Mouse (Mus musculus): ENCODE measurements around the gene Zdhhc14.

DNA sequence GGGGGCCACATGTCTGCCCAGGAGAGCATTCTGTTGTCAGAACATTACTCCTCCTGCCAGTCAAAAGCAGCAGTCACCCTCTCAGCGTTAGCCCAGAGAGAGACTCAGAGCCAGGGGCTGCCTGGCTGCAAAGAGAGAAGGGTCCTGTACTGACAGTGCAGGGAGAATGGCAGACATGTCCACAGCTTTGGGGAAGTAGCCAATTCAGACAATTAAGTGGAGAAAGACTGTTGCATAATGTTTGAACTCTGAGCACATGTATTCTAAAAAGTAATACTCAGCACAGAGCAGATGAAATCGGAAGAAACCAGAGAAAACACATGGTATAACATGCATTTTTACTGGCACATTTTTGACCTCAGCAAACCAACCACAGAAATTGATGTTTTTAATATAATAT lies 292.9 kb downstream of the Zdhhc14 start:
- TF ChIP-seq EP300 (IDR thresholded peaks at IDR 0.05; ENCODE audit: low read depth) (no peak), CTCF (IDR thresholded peaks at IDR 0.05; ENCODE audit: low read depth) (no peak)
